Mouse (Mus musculus) neural tube, embryonic 10.5 days (tissue): ENCODE results near the gene Cd47.

ENCODE experiments used
- DNase-seq: peaks from one replicate; pipeline ENCODE4 v3.0.0-alpha.2; 2017; ENCODE audit warnings: low spot score; ENCODE audit errors: extremely low spot score

Cd47 gene

GRCm38 (mm10) chr16:49866617-49867016 lies 66.3 kb downstream of the Cd47 start:
- DNase-seq = no peak

- no peak for DNase-seq
Observed at GRCm38 (mm10) chr16:49868278-49868677, 67.9 kb downstream of the Cd47 start.

GRCm38 (mm10) chr16:49873918-49874317 lies 73.6 kb downstream of the Cd47 start:
- DNase-seq = no peak

- DNase-seq = no peak
Observed at GRCm38 (mm10) chr16:49874546-49874945, 74.2 kb downstream of the Cd47 start.

GRCm38 (mm10) chr16:49876291-49877030 lies 76.1 kb downstream of the Cd47 start:
- no peak for DNase-seq

GRCm38 (mm10) chr16:49877243-49877642 lies 76.9 kb downstream of the Cd47 start:
- no peak for DNase-seq

GRCm38 (mm10) chr16:49878051-49878450 lies 77.7 kb downstream of the Cd47 start:
- no peak for DNase-seq

GRCm38 (mm10) chr16:49886403-49887066 lies 86.2 kb downstream of the Cd47 start:
- no peak for DNase-seq

DNA sequence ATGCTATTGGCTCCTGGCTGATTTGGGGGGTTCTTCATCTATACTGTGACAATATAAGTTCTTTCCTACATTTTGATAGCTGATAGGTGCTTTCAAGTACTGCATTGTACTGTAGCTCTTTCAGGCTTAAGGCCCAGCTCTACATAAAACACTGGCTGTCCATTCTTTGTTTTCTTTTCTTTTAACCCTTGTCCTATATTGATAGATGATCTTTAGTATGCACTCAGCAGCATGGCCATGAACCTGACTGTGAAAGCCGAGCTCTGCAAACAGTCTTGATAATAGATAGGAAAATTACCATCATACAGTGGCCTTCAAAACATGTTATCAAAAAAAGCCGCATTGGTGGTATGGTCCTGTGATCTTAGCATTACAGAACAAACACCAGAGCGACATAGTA lies 87.0 kb downstream of the Cd47 start:
- DNase-seq = no peak

GRCm38 (mm10) chr16:49887811-49888564 lies 87.7 kb downstream of the Cd47 start:
- DNase-seq = no peak

DNA sequence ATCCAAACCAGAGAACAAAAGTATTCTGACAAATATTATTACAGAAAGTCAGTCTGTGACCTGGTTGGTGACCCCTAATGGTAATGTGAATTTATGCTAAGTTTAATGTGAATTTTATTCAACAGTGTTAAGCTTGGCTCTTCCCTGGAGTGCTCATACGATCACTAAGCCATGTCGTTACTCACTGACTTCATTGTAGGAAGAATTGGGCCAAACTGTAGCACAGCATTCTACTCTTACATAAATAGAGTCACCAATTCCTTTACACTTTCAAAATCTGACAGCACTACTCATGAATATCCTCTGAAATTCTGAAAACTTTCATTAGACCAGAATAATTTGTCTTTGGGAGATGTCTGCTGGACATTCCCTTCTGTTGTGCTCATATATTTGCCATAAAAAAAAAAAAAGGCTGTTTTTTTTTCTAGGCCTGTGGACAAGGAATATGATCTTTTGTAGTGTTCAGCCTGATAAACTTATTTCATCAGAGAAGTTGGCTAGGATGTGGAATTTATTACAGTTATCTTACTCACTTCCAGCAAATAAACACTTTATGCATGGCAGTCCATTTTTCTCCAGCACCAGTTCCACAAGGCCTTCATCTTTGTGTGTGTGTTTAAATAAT lies 88.8 kb downstream of the Cd47 start:
- DNase-seq = no peak

DNA sequence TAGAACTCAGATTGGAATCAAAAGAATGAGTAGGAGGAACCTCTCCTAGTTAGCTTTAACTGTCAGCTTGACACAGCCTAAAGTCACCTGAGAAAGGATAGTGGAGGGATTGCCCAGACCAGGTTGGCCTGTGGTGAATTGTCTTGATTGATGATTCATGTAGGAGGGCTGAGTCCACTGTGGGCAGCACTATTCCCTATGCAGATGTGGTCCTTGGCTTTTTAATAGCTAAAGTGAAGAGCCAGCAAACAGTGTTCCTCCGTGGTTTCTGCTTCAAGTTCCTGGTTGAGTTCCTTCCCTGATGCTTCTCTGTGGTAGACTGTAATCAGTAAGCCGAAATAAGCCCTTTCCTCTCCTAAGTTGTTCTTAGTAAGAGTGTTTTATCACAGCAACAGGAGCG lies 91.9 kb downstream of the Cd47 start:
- DNase-seq = no peak

GRCm38 (mm10) chr16:49892945-49893344 lies 92.6 kb downstream of the Cd47 start:
- no peak for DNase-seq

DNA sequence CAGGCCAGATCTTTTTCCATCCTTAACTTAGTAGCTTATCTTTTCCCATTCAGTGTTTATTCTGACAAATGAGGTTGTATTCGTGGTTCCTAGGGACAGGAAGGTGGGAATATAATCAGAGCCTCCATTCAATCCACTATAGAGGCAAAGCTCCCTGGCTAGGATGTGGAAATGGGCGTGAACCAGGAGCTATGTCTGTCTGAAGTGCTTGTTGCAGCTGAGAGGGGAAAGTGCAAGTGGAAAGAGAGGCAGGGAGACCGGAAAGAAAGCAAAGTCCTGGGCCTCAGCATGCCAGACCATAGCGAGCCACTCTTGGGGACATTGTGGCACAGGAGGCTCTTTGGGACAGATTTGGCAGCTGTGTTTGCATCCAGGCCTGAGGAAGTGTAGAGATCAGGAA lies 94.3 kb downstream of the Cd47 start:
- DNase-seq = no peak

- no peak for DNase-seq
Observed at GRCm38 (mm10) chr16:49896132-49896531, 95.8 kb downstream of the Cd47 start.

- no peak for DNase-seq
Observed at GRCm38 (mm10) chr16:49901395-49901794, 101.1 kb downstream of the Cd47 start.

GRCm38 (mm10) chr16:49902083-49902482 lies 101.8 kb downstream of the Cd47 start:
- DNase-seq = no peak

GRCm38 (mm10) chr16:49904248-49904930 lies 104.1 kb downstream of the Cd47 start:
- no peak for DNase-seq

DNA sequence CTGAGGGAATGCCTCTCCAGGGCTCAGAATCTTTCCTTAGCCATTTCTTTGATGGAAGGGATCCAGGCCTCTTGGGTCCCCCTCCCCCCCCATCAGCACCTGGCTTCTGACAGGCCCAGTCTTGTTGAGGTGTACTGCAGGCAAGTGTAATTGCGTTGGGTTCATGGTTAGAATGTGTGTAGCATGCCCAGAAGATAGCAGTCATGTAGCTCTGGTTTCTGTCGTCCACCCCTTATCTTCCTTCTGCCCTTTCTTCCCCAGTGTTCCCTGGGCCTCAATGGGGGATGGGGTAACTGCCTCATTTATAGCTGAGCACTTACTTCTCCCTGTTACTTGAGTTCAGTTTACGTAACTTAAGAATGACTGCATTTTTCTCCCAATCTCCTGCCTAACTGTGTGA lies 104.7 kb downstream of the Cd47 start:
- DNase-seq = no peak

DNA sequence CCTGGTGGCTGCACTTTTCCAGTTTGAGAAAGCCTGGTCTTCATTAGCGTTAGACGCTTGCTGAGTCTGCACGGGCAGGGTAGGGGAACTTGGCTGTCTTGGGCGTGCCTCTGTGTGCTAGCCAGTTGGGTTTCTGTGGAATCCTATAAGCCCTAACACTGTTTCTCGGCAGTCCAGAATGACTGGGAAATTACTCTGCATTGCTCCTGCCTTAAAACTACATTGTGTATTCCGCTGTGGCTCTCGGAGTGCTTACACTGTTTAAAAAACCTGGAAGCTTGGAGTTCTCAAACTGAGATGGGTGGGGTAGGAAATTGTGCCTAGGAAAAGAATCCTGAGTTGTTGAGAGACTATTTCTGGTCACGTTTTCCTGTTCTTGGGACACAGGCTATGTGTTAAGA lies 105.3 kb downstream of the Cd47 start:
- no peak for DNase-seq

DNA sequence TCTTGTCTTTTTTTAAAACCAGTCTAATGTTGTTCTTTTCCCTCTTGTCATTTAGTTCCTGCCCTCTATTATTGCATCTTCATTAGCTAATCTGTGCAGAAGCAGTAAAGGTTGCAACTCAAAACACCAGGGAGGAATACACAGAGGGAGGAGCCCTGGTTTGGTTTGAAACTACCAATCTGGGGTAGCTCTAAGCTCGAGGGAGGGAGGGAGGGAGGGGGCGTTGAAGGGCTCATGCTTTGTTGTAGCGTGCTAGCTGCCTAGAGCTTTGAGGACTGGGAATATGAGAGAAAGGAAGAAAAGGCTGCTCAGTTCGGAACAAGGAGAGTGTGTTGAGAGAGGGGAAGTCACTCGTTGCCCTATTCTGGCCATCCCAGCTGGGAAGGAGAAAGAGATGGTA lies 105.7 kb downstream of the Cd47 start:
- DNase-seq = no peak
